Mouse (Mus musculus): ENCODE measurements around the gene Glycam1. TPM values are rescaled to one million over a fixed set of nuclear protein-coding genes. Genes with fewer than 3 reads are reported as not detected.
A peak's percentile ranks its signal among the peaks of the same experiment; 100 is the strongest.

The Glycam1 gene
- total RNA-seq, 2 experiments from 2014 or later = not detected

GRCm38 (mm10) chr15:103519386-103520378 is 45.2 kb downstream of the Glycam1 start:
- no peak for DNase-seq (ENCODE audit: low spot score)

DNA sequence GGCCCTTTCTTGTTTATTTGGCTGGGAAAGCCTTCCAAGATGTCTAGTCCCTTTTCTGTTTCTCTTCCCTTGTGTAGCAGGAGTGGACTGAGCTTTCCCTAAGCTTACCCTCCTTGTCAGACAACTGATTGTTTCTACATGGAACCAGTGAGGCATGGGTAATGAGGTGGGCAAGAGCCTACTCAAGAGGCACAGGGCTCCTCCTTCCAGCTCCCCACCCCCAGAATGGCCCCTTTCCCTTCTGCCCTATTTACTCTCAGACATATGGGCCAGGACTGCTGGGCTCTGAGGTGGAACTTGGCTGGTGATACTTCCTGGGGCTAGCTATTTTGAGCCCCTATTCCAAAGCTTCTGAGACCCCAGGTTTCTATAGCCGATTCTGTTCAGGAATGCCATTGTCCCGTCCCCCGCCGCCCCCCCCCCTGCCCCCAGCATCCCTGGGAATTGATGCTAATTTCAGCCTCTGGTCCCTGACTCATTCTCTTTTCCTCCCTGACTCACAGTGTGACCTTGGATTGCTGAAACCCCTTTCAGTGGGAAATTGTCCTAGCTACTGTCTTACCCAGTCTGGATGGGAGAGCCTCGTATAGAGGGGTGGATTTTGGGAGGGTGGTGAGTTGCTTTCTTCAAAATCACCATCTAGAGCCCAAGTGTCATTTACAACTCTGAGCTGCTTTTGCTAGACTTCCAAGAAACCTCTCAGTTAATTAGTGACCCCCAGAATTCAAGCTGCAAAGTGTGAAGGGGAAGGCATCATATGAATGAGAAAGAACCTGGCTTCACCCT is 46.1 kb downstream of the Glycam1 start:
- no peak for DNase-seq (ENCODE audit: low spot score)

DNA sequence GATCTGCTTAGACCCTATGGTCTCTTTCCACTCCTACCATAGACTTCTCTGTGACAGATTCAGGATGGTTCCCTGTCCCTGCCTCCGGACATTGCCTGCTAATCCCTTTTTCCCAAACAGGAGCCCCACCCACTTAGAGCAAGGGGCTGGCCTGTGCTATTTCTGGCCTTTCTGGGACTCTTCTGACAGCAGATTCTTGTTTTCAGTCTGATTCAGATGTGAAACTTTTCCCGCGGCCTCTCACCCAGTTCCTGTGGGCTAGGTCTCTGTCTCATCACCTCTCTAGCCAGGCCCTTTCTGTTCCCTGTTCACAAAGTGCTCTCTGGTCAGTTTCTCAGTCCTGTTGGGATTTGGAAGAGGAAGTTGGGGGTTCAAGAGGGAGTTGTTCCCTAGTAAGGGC is 50.0 kb downstream of the Glycam1 start:
- DNase-seq (ENCODE audit: low spot score) = peak; percentile 12

- peak; percentile 72 for DNase-seq (ENCODE audit: low spot score)
Measured at GRCm38 (mm10) chr15:103514119-103514518, 50.8 kb downstream of the Glycam1 start.

GRCm38 (mm10) chr15:103513621-103514031 is 51.3 kb downstream of the Glycam1 start:
- no peak for DNase-seq (ENCODE audit: low spot score)

Other genes starting within 250 kb of the Glycam1 start
- 10 to 100 TPM in 1 of 2 experiments, 1 to 10 TPM in 1; 7.9 to 32.1 TPM for gene Zfp385a, start 225.0 kb downstream of the Glycam1 start, total RNA-seq (2021)
- 1 to 10 TPM; 6.5 to 9.1 TPM for gene Itga5, start 198.3 kb downstream of the Glycam1 start, total RNA-seq (2021)
- not detected for gene Gtsf1, start 134.6 kb downstream of the Glycam1 start, total RNA-seq (2021)
- gene Gtsf2, start 116.6 kb downstream of the Glycam1 start, total RNA-seq (2021) = not detected
- gene Nckap1l, start 111.3 kb downstream of the Glycam1 start, total RNA-seq (2021) = under 1 TPM; 0.71 to 0.90 TPM
- under 1 TPM; 0.30 to 0.81 TPM for gene Pde1b, start 62.0 kb downstream of the Glycam1 start, total RNA-seq (2021)
- 100 to 1,000 TPM in 1 of 2 experiments, 10 to 100 TPM in 1; 92.3 to 143 TPM for gene Ppp1r1a, start 27.1 kb downstream of the Glycam1 start, total RNA-seq (2021)
- under 1 TPM; 0.31 to 0.53 TPM for gene Mucl1, start 190.4 kb upstream of the Glycam1 start, total RNA-seq (2021)